ENCODE assay signal across 18 mouse cellular contexts in the genomic region with DNA sequence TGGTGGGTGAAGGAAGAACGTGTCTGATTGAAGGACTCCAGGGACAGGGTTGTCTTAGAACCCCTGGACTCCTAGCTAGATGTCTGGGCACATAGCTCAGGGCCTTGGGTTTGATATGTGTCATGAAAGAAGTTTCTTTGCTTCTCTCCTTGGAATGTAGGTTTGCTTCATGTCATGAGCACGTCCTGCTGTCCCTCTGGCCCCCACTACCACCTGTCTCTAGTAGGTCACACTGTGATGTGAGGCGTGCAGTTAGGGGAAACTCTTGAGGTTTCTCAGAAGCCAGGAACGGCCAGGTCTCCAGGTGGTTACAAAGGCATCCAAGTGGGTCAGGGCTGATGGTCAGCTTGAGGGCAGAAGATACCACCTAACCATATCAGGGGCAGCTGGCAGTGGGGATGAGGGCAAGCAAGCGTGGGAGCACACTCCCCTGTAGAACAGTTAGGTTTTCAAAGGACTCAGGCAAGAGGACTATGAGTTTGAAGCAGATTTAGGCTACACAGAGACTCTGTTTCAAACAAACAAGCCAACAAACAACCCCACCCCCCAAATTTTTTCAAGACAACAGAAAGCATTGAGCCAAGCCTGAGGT. TPM values are rescaled to one million over a fixed set of nuclear protein-coding genes. Genes with fewer than 3 reads are reported as not detected.
"Had no signal": no experiment of that assay in that cellular context is flagged by ENCODE, and none has a peak within 500 bp of the region (broad histone marks: within the 10 kb centered on the region; RNA-seq: fewer than 3 reads in every experiment).

No protein-coding gene starts in this region.

- H3K4me3 ChIP-seq: liver, embryonic 12.5 days; midbrain, embryonic 13.5 days; midbrain, embryonic 15.5 days; neural tube, embryonic 12.5 days had no signal

- H3K4me1 ChIP-seq: midbrain, embryonic 13.5 days; midbrain, embryonic 15.5 days; neural tube, embryonic 12.5 days had no signal

- H3K9ac ChIP-seq: liver, embryonic 12.5 days; liver, embryonic 14.5 days; lung, embryonic 14.5 days; midbrain, embryonic 13.5 days; midbrain, embryonic 15.5 days; neural tube, embryonic 12.5 days had no signal

- H3K9me3 ChIP-seq: liver, embryonic 12.5 days; midbrain, embryonic 13.5 days; midbrain, embryonic 15.5 days; neural tube, embryonic 12.5 days had no signal

- DNase-seq: lung, adult 18-20 months; lung, postnatal 14 days; lung, postnatal 36 days; right cerebral cortex, postnatal 14 days; thymus, adult 18-20 months; thymus, postnatal 14 days had no signal

- H3K27me3 ChIP-seq: midbrain, embryonic 13.5 days; midbrain, embryonic 15.5 days; neural tube, embryonic 12.5 days had no signal

- H3K4me2 ChIP-seq: liver, embryonic 12.5 days; lung, embryonic 14.5 days; midbrain, embryonic 11.5 days; midbrain, embryonic 13.5 days; midbrain, embryonic 15.5 days; neural tube, embryonic 12.5 days had no signal

- ATAC-seq: liver, embryonic 12.5 days; midbrain, embryonic 13.5 days; midbrain, embryonic 15.5 days had no signal

- H3K27ac ChIP-seq: liver, embryonic 12.5 days; liver, embryonic 14.5 days; macrophage; midbrain, embryonic 13.5 days; midbrain, embryonic 15.5 days; neural tube, embryonic 12.5 days had no signal

- H3K36me3 ChIP-seq: liver, embryonic 12.5 days; midbrain, embryonic 13.5 days; midbrain, embryonic 15.5 days; neural tube, embryonic 12.5 days had no signal

RNA-seq across cellular contexts. Expression of a gene that starts 37.3 kb away (rescaled TPM):
- total RNA-seq: megakaryocyte progenitor cell, adult 5-6 weeks; midbrain, postnatal 0 days had no signal
- polyA plus RNA-seq: liver, embryonic 12.5 days; liver, embryonic 16.5 days; lung, embryonic 14.5 days; macrophage; midbrain, embryonic 13.5 days; midbrain, embryonic 15.5 days; midbrain, postnatal 0 days; neural tube, embryonic 12.5 days; neural tube, embryonic 14.5 days had no signal
